Mouse (Mus musculus) intestine, postnatal 0 days (tissue): ENCODE data around the gene Golga2. TPM values are rescaled to one million over a fixed set of nuclear protein-coding genes. Genes with fewer than 3 reads are reported as not detected.

Experiments
- ATAC-seq: fragments of 200-750 bp; cut with Nextera tagmentation; 2 replicates; pipeline ENCODE4 v1.8.0; 2017; ENCODE audit warnings: mild to moderate bottlenecking, moderate TSS enrichment, moderate library complexity
- H3K27ac ChIP-seq: fragments of 300-500 bp; sonication (generic); 2 replicates; pipeline ENCODE4 v1.5.1; 2014; ENCODE audit warnings: mild to moderate bottlenecking, low read depth, low read length, moderate library complexity
- H3K27me3 ChIP-seq: fragments of 300-500 bp; sonication (generic); replicated peaks from 2 replicates; pipeline ENCODE4 v1.6.1; 2014; ENCODE audit warnings: low read length, mixed read lengths; ENCODE audit not compliant: control insufficient read depth, insufficient read depth
- H3K36me3 ChIP-seq: fragments of 300-500 bp; sonication (generic); 2 replicates; pipeline ENCODE4 v1.6.1; 2014; ENCODE audit warnings: mild to moderate bottlenecking, moderate library complexity; ENCODE audit not compliant: control insufficient read depth, insufficient read depth
- H3K4me1 ChIP-seq: fragments of 300-500 bp; sonication (generic); replicated peaks from 2 replicates; pipeline ENCODE4 v1.6.1; 2014; ENCODE audit warnings: antibody characterized with exemption, low read length, mixed read lengths; ENCODE audit not compliant: control insufficient read depth, insufficient read depth
- H3K4me2 ChIP-seq: fragments of 300-500 bp; sonication (generic); replicated peaks from 2 replicates; pipeline ENCODE4 v1.6.1; 2014; ENCODE audit warnings: low read depth, mild to moderate bottlenecking, moderate library complexity
- H3K4me3 ChIP-seq: fragments of 300-500 bp; sonication (generic); 2 replicates; pipeline ENCODE4 v1.5.1; 2014; ENCODE audit warnings: low read depth, low read length
- H3K9ac ChIP-seq: fragments of 300-500 bp; sonication (generic); 2 replicates; pipeline ENCODE4 v1.6.1; 2014; ENCODE audit warnings: mild to moderate bottlenecking, low read depth, low read length
- H3K9me3 ChIP-seq: fragments of 300-500 bp; sonication (generic); 2 replicates; pipeline ENCODE4 v1.6.1; 2016; ENCODE audit warnings: mixed run types; ENCODE audit not compliant: control insufficient read depth
- CTCF ChIP-seq: sonication (generic); IDR thresholded peaks from 2 replicates; pipeline ENCODE4 v1.5.1; 2016; ENCODE audit warnings: low read depth, mild to moderate bottlenecking, control low read depth, antibody characterized with exemption, moderate library complexity
- WGBS: fragments of 180-500 bp; shearing (Covaris S2); extraction: QIAGEN DNeasy Blood & Tissue Kit; methylation state at CpG from one replicate; pipeline ENCODE4 v1.1.7; 2014; 5-methylcytosine and 5-hydroxymethylcytosine counted together
- microRNA-seq: library from miRNA; unstranded; fragments of <30 nt; microRNA quantifications from one replicate; pipeline ENCODE4, GENCODE M21; 2016
- polyA plus RNA-seq: library from polyadenylated mRNA; unstranded; fragments of >200 nt; fragmentation: Nextera tagmentation; extraction: Ambion mirVana; gene quantifications from 2 replicates; pipeline ENCODE4 v1.2.1, GENCODE M21; 2015

Gene Golga2
- polyA plus RNA-seq, 1 experiment from 2014 or later = 15.2 TPM

GRCm38 (mm10) chr2:32351471-32351961 lies 64.3 kb downstream of the Golga2 start:
- Histone ChIP-seq H3K9me3 (no peaks in the 10 kb centered on the region), H3K9ac (peak overlapping the region; percentile 83), H3K27ac (peak overlapping the region; percentile 4; the same call in 1 of the 2 replicates), H3K4me3 (peak overlapping the region; percentile 83), H3K36me3 (peaks cover 5% of the 10 kb centered on the region; the same call in 1 of the 2 replicates), H3K4me1 (peaks cover 6% of the 10 kb centered on the region), H3K4me2 (peak overlapping the region; percentile 93), H3K27me3 (no peaks in the 10 kb centered on the region)
- WGBS = 48% methylated on average over 9 of the region's 9 CpGs
- no peak for ATAC-seq
- no peak for TF ChIP-seq CTCF

- H3K27me3 ChIP-seq = no peaks in the 10 kb centered on the region
- peaks cover 5% of the 10 kb centered on the region; the same call in 1 of the 2 replicates for H3K36me3 ChIP-seq
- H3K4me2 ChIP-seq = peak within 1 kb of the TSS; percentile 93
- peaks cover 6% of the 10 kb centered on the region for H3K4me1 ChIP-seq
- no peak for ATAC-seq
- no peak for TF ChIP-seq CTCF
- no peaks in the 10 kb centered on the region for H3K9me3 ChIP-seq
- WGBS = 2% methylated on average over 33 of the region's 52 CpGs
- H3K27ac ChIP-seq = peak within 1 kb of the TSS; percentile 94
- peak within 1 kb of the TSS; percentile 83 for H3K9ac ChIP-seq
- peak within 1 kb of the TSS; percentile 83 for H3K4me3 ChIP-seq
These were observed 65.2 kb downstream of the Golga2 start, which contains the start of gene Ciz1 for GRCm38 (mm10) chr2:32352151-32353006. Gene Ciz1 (plus strand): TSS chr2:32352327.

- no peaks in the 10 kb centered on the region for H3K9me3 ChIP-seq
- peak within 1 kb of the TSS; percentile 94 for H3K27ac ChIP-seq
- H3K4me3 ChIP-seq = peak within 1 kb of the TSS; percentile 83
- ATAC-seq = peak; percentile 53
- H3K4me1 ChIP-seq = peaks cover 6% of the 10 kb centered on the region
- WGBS = under 1% methylated on average over 62 of the region's 63 CpGs
- H3K27me3 ChIP-seq = no peaks in the 10 kb centered on the region
- peaks cover 4% of the 10 kb centered on the region; the same call in 1 of the 2 replicates for H3K36me3 ChIP-seq
- peak within 1 kb of the TSS; percentile 93 for H3K4me2 ChIP-seq
- H3K9ac ChIP-seq = peak within 1 kb of the TSS; percentile 83
- TF ChIP-seq CTCF = peak; percentile 97
These were observed 65.9 kb downstream of the Golga2 start, which contains the start of gene Dnm1 for GRCm38 (mm10) chr2:32353007-32353542. Gene Dnm1 (minus strand): TSS chr2:32353338.

DNA sequence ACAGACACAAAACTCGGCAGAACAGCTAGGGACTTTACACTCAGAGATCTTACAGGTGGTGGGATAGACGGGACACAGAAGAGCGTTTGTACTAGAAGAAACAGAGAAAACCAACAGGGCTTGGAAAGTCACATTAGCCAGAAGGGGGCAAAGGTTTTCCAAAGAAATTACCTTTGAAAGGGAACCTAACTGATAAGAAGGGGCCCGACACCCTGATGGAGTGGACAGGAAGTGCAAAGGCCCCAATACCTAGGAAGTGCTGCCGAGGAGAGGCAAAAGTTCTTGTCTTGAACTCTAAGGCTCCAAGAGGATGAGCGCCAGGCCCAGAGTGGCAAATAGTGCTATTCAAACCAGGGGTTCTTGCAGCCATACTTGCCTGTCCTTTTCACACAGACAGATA lies 66.7 kb downstream of the Golga2 start:
- WGBS = 30% methylated on average over 6 of the region's 6 CpGs
- H3K9ac ChIP-seq = peak overlapping the region; percentile 83; the same call in 1 of the 2 replicates
- H3K27ac ChIP-seq = peak overlapping the region; percentile 94
- H3K27me3 ChIP-seq = no peaks in the 10 kb centered on the region
- H3K9me3 ChIP-seq = no peaks in the 10 kb centered on the region
- ATAC-seq = peak; percentile 71
- 0 out of 2 replicates have a peak, but pooled peaks have one; percentile 18 for TF ChIP-seq CTCF
- no peaks in the 10 kb centered on the region for H3K36me3 ChIP-seq
- H3K4me1 ChIP-seq = peaks cover 6% of the 10 kb centered on the region
- H3K4me3 ChIP-seq = 0 out of 2 replicates have a peak overlapping the region, but pooled peaks have one; percentile 83
- peak overlapping the region; percentile 93 for H3K4me2 ChIP-seq

DNA sequence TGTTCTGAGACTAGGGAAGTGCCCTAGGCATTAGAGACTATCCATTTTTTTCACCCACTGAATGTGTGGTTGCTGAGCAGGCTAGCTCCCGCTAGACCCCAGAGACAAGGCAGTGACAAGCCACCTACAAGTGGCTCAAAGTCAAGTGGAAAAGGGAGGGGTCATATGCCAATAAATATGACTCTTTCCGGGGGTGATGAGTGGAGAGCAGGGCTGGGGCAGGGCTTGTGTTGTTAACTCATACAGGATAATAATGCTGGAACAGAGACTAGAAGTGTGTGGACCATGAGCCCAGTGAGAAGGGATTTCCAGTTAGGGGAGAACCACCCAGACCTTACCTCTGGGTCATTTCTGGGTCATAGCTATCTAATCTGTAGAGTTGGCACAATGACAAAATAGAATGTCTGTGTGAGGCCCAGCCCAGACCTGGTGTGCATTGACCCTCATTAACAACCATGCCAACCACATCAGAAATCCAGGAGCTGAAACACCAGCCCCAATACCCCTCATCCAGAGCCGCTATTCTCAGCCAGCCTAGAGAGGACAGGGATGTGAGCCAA lies 67.2 kb downstream of the Golga2 start:
- H3K27ac ChIP-seq = peak overlapping the region; percentile 94
- H3K4me1 ChIP-seq = peaks cover 6% of the 10 kb centered on the region
- H3K36me3 ChIP-seq = no peaks in the 10 kb centered on the region
- H3K4me2 ChIP-seq = peak overlapping the region; percentile 33
- TF ChIP-seq CTCF = no peak
- peak; percentile 77 for ATAC-seq
- WGBS = 36% methylated on average over 3 of the region's 3 CpGs
- H3K9ac ChIP-seq = no peak overlapping the region
- H3K4me3 ChIP-seq = no peak overlapping the region
- no peaks in the 10 kb centered on the region for H3K9me3 ChIP-seq
- H3K27me3 ChIP-seq = no peaks in the 10 kb centered on the region

DNA sequence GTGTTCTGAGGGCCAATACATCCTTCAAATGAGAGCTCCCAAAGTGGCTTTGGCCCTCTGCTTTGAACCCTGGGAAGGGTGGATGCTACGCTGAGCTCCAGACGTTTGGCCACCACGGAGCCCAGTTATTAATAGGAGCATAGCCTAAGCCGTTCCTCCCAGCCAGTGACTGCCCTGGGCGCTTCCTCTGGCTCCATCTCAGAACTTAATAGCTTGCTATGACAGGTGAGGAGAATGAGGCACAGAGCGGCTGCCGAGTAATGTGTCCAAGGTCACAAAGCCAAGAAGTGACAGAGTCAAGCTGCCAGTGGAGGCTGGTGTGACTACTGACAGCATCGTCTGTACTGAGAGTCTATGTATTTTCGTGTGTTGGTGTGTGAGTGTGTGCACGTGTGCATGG lies 69.0 kb downstream of the Golga2 start:
- WGBS = 63% methylated on average over 10 of the region's 10 CpGs

More for the DNA sequence above, 69.0 kb downstream of the Golga2 start:
- Histone ChIP-seq H3K27ac (0 out of 2 replicates have a peak overlapping the region, but pooled peaks have one; percentile 7), H3K4me1 (peaks cover 9% of the 10 kb centered on the region), H3K9me3 (no peaks in the 10 kb centered on the region), H3K27me3 (no peaks in the 10 kb centered on the region), H3K9ac (no peak overlapping the region), H3K36me3 (no peaks in the 10 kb centered on the region), H3K4me2 (no peak overlapping the region), H3K4me3 (no peak overlapping the region)
- ATAC-seq = no peak
- no peak for TF ChIP-seq CTCF

Small RNA genes within 50 kb of the gene (microRNA-seq; reads per million reads assigned to microRNA genes)
- gene Gm23363 (not detected), gene Mir199b (315 reads per million, percentile 62 among the genes with 10 or more reads in this experiment)

Other genes with a start within 250 kb of the Golga2 start
- 6.1 and 6.2 TPM in 2 replicates for gene Fam78a, start 202.5 kb upstream of the Golga2 start, polyA plus RNA-seq
- 3.1 and 3.8 TPM in 2 replicates for gene Plpp7, start 191.9 kb upstream of the Golga2 start, polyA plus RNA-seq
- 17.7 and 18.9 TPM in 2 replicates for gene Prrc2b, start 136.3 kb upstream of the Golga2 start, polyA plus RNA-seq
- 9.2 and 10.7 TPM in 2 replicates for gene Pomt1, start 50.8 kb upstream of the Golga2 start, polyA plus RNA-seq
- 74.1 and 80.0 TPM in 2 replicates for gene Uck1, start 27.2 kb upstream of the Golga2 start, polyA plus RNA-seq
- gene Swi5, start 691 bp downstream of the Golga2 start, polyA plus RNA-seq = 255 and 271 TPM in 2 replicates
- gene Ciz1, start 64.9 kb downstream of the Golga2 start, polyA plus RNA-seq = 20.1 and 20.7 TPM in 2 replicates
- gene Dnm1, start 66.0 kb downstream of the Golga2 start, polyA plus RNA-seq = 23.5 and 30.0 TPM in 2 replicates
- 95.0 and 100 TPM in 2 replicates for gene 1110008P14Rik, start 94.6 kb downstream of the Golga2 start, polyA plus RNA-seq
- 4.8 and 5.4 TPM in 2 replicates for gene Lcn2, start 100.9 kb downstream of the Golga2 start, polyA plus RNA-seq
- gene Ptges2, start 108.5 kb downstream of the Golga2 start, polyA plus RNA-seq = 47.3 and 49.4 TPM in 2 replicates
- 2.9 and 3.2 TPM in 2 replicates for gene Naif1, start 163.1 kb downstream of the Golga2 start, polyA plus RNA-seq
- 45.1 and 52.6 TPM in 2 replicates for gene Slc25a25, start 164.1 kb downstream of the Golga2 start, polyA plus RNA-seq
- 18.0 and 18.4 TPM in 2 replicates for gene Fam102a, start 247.9 kb downstream of the Golga2 start, polyA plus RNA-seq